Mouse (Mus musculus): ENCODE measurements around the gene Lingo1. TPM values are rescaled to one million over a fixed set of nuclear protein-coding genes. Genes with fewer than 3 reads are reported as not detected.

The Lingo1 gene
- polyA plus RNA-seq, 1 experiment from 2014 or later, result 1.8 TPM

DNA sequence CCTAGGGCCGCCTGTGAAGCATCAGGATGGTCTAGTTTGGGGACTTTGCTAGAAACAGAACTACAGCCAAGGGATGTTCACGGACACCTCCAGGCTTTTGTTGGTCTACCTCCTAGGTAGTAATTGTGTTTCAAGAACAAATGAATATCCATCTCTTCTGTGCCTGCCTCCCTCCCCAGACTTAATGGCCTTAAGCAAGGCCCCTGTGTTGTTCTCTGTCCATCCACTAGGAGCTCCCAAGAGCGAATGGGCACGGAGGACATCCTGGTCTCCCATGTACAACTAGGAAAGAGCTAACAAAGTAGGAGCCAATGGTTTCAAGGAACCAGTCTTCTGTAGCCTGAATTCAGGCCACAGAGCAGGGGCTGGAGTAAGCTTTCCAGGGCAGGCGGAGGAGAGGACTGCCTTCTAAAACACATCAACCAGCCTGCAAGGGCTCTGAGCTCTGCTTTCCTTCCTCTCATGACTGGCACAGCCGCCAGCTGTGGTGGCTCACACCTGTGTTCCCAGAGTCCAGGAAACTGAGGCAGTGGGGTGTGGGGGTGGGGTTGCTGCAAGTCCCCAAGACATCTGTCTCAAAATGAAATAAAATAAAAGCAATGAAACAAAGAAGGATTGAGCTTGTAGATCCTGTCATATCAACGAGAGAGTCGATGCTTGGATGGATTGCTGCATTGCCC is 157.9 kb downstream of the Lingo1 start:
- peaks cover 16% of the 10 kb centered on the region for H3K4me1 ChIP-seq (replicated peaks)
- H3K9ac ChIP-seq, result no peak overlapping the region
- ATAC-seq (ENCODE audit: insufficient number of reproducible peaks, low FRiP score), result no peak
- no peak overlapping the region for H3K27ac ChIP-seq (ENCODE audit: poor library complexity, severe bottlenecking)
- H3K4me3 ChIP-seq, result no peak overlapping the region
- no peaks in the 10 kb centered on the region for H3K36me3 ChIP-seq
- H3K9me3 ChIP-seq (replicated peaks), result no peaks in the 10 kb centered on the region
- WGBS, result 50% methylated on average over 8 of the region's 8 CpGs
- peaks cover 72% of the 10 kb centered on the region for H3K27me3 ChIP-seq (replicated peaks)
- H3K4me2 ChIP-seq, result no peak overlapping the region

DNA sequence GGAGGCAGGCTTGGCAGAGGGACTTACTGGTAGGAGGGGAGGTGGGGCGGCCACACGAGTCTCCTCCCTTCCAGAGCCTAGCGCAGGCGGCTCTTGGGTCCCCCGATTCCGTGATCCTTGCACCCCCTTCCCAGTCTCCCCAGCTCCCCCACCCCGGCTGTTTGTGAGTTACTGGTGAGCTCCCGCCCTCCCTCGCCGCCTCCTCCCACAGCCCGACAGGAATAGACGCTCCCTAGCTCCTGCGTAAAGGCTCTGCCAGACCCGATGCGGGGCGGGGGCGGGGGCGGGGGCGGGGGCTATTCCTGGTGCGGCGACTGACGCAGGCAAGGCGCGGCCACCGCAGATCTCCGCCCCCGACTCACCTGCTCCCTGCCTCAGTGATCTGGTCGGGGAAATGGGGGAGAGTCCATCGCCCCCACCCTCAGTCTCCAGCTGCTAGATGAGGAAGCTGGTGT is 158.8 kb downstream of the Lingo1 start:
- Histone ChIP-seq H3K36me3 (no peaks in the 10 kb centered on the region), H3K4me1 (replicated peaks) (peaks cover 16% of the 10 kb centered on the region), H3K4me2 (peak overlapping the region; percentile 60), H3K27ac (ENCODE audit: poor library complexity, severe bottlenecking) (no peak overlapping the region), H3K9ac (no peak overlapping the region), H3K4me3 (peak overlapping the region; percentile 30), H3K27me3 (replicated peaks) (peaks cover 81% of the 10 kb centered on the region), H3K9me3 (replicated peaks) (no peaks in the 10 kb centered on the region)
- ATAC-seq (ENCODE audit: insufficient number of reproducible peaks, low FRiP score), result no peak
- 3% methylated on average over 29 of the region's 29 CpGs for WGBS

DNA sequence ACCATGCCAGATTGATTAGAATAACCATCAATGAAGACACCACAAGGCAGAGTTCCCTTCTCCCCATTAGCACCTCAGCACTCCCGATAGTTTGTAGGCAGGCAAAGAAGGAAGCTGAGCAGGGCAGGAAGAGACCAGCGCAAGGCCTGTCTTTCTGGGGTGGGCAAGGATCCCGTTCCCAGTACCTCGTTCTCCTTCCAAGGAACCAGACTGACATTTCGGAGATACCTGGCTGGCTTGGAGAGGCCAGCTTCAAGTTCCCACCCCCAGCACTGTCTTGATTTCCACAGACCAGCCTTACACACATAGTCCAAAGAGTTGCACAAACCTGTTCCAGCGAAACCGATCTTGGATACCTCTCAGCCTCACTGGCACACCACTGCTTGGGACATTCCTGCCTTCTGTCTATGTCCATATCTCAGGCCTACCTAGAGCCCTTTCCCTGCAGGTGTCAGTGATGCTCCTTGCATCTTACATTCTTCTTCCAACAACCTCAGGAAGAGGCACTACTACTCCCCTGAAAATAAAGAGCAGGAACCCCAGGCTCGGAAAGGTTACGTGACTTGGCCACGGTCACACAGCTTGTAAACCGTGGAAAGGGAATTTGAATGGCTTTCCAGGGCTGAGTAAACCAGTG is 159.4 kb downstream of the Lingo1 start:
- Histone ChIP-seq H3K9ac (no peak overlapping the region), H3K4me1 (replicated peaks) (peaks cover 16% of the 10 kb centered on the region), H3K4me3 (peak overlapping the region; percentile 30; the same call in 1 of the 2 replicates), H3K27me3 (replicated peaks) (peaks cover 85% of the 10 kb centered on the region), H3K36me3 (no peaks in the 10 kb centered on the region), H3K4me2 (peak overlapping the region; percentile 60), H3K27ac (ENCODE audit: poor library complexity, severe bottlenecking) (no peak overlapping the region), H3K9me3 (replicated peaks) (no peaks in the 10 kb centered on the region)
- no peak for ATAC-seq (ENCODE audit: insufficient number of reproducible peaks, low FRiP score)
- 42% methylated on average over 11 of the region's 11 CpGs for WGBS

DNA sequence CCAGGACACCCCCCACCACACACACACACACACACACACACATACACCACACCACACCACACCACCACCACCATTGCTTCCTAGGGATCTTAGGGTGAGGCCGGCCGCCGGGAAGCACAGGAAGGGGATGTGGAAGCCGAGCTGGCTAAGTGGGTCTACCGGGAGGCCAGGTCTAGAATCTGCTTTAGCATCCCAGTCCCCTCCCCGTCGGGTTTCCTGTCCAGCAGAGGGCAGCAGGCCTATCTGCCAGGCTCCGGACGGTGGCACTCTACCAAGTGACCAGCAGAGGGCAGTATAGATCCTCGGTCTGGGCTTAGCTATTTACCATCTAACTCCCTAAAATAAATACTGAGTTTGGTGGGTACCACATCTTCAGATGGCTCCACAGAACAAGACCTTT is 160.1 kb downstream of the Lingo1 start:
- ATAC-seq (ENCODE audit: insufficient number of reproducible peaks, low FRiP score), result no peak; the same call in none of the 2 replicates
- no peaks in the 10 kb centered on the region for H3K9me3 ChIP-seq (replicated peaks)
- 0% methylated on average over 10 of the region's 10 CpGs for WGBS
- H3K4me1 ChIP-seq (replicated peaks), result peaks cover 16% of the 10 kb centered on the region
- H3K9ac ChIP-seq, result no peak overlapping the region
- H3K36me3 ChIP-seq, result no peaks in the 10 kb centered on the region
- peaks cover 84% of the 10 kb centered on the region for H3K27me3 ChIP-seq (replicated peaks)
- peak overlapping the region; percentile 97 for H3K4me2 ChIP-seq
- H3K27ac ChIP-seq (ENCODE audit: poor library complexity, severe bottlenecking), result no peak overlapping the region
- H3K4me3 ChIP-seq, result peak overlapping the region; percentile 60

DNA sequence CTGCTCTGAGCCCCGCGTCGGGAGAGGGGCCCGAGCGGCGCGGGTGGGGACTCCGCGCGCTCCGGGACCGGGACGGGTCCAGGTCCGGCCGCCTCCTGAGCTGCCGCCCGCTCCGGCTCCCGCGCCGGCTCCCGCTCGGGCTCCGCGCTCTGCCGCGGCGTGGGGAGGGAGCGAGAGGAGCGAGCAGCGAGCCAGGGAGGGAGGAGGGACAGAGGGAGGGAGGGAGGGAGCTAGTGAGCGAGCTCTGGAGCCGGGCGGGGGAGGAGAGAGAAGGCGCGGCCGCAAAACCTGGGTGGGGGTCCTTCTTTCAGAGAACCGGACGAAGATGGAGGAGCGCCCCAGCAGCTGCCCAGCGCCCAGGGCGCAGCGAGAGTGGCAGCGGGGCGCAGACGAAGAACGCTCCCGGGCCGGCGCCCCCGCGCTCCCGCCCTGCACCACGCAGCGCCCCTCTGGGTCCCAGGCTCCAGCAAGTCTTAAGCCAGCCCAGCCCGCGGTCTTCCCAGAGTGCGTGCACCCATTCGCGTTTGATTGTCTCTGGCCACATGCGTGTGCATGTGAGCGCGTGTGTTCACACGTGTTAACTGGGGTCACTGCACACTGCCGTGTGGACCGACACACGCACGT is 160.7 kb downstream of the Lingo1 start:
- Histone ChIP-seq H3K4me3 (peak overlapping the region; percentile 60), H3K27ac (ENCODE audit: poor library complexity, severe bottlenecking) (no peak overlapping the region), H3K4me2 (peak overlapping the region; percentile 97), H3K36me3 (no peaks in the 10 kb centered on the region), H3K9me3 (replicated peaks) (no peaks in the 10 kb centered on the region), H3K27me3 (replicated peaks) (peaks cover 79% of the 10 kb centered on the region), H3K4me1 (replicated peaks) (peaks cover 21% of the 10 kb centered on the region), H3K9ac (peak overlapping the region; percentile 77)
- ATAC-seq (ENCODE audit: insufficient number of reproducible peaks, low FRiP score), result peak; percentile 23
- under 1% methylated on average over 65 of the region's 68 CpGs for WGBS

DNA sequence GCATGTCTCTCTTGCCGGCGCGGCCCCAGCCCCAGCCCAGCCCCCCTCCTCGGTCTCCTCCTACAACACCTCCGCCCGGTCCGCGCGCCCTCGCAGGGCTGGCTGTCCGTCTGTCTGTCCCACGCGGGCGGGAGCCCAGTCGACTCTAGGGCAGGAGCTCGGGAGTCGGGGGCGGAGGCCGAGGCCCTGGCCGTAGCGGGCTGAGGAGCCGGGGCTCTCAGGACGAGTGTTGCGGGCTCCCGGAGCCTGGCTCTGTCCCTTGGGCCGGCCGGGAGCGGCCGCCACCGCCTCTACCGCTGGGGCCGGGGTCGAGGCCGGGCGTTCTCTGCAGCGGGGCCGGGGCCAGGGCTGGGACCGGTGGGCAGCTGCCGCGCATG is 161.2 kb downstream of the Lingo1 start:
- under 1% methylated on average over 40 of the region's 40 CpGs for WGBS
- Histone ChIP-seq H3K9ac (peak overlapping the region; percentile 77), H3K4me3 (peak overlapping the region; percentile 60), H3K4me2 (peak overlapping the region; percentile 97), H3K36me3 (no peaks in the 10 kb centered on the region), H3K27me3 (replicated peaks) (peaks cover 76% of the 10 kb centered on the region), H3K27ac (ENCODE audit: poor library complexity, severe bottlenecking) (no peak overlapping the region), H3K4me1 (replicated peaks) (peaks cover 26% of the 10 kb centered on the region), H3K9me3 (replicated peaks) (no peaks in the 10 kb centered on the region)
- peak; percentile 20 for ATAC-seq (ENCODE audit: insufficient number of reproducible peaks, low FRiP score)

DNA sequence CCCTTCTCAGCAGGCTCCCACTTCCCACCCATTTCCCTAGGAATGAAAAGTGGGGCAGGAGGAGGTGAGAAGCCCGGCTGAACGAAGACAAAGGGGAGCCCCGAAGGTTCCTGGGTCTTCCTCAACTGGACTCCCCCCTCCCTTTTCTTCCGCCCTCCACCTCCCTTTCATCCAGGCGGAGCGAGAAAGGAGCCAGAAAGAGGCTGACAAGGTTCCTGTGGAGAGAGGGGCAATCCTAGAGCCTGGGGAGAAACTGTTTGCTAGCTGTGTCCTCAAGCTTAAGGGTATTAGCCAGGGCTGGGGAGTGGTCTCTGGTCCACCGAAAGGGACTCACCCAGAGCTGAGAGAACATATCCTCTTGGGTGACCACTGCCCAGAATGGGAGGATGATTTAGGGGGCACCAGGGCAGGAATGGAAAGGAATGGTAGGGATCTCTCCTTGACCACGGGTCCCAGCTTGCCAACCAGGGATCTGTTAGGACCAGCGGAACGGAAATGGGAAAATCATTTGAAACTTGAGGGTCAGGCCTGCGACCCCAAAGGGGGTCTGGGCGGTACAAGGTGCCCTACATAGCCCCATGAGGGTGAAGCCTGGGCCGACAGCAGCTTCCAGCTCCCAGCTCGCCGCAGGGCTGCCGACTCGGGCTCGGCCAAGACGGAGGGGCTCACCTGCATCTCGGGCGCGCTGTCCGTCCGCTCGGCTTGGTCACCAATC is 161.7 kb downstream of the Lingo1 start:
- Histone ChIP-seq H3K36me3 (no peaks in the 10 kb centered on the region), H3K27ac (ENCODE audit: poor library complexity, severe bottlenecking) (no peak overlapping the region), H3K4me3 (peak overlapping the region; percentile 60), H3K9ac (peak overlapping the region; percentile 77), H3K9me3 (replicated peaks) (no peaks in the 10 kb centered on the region), H3K27me3 (replicated peaks) (peaks cover 71% of the 10 kb centered on the region), H3K4me1 (replicated peaks) (peaks cover 31% of the 10 kb centered on the region), H3K4me2 (peak overlapping the region; percentile 97)
- no peak for ATAC-seq (ENCODE audit: insufficient number of reproducible peaks, low FRiP score)
- WGBS, result 1% methylated on average over 25 of the region's 25 CpGs

DNA sequence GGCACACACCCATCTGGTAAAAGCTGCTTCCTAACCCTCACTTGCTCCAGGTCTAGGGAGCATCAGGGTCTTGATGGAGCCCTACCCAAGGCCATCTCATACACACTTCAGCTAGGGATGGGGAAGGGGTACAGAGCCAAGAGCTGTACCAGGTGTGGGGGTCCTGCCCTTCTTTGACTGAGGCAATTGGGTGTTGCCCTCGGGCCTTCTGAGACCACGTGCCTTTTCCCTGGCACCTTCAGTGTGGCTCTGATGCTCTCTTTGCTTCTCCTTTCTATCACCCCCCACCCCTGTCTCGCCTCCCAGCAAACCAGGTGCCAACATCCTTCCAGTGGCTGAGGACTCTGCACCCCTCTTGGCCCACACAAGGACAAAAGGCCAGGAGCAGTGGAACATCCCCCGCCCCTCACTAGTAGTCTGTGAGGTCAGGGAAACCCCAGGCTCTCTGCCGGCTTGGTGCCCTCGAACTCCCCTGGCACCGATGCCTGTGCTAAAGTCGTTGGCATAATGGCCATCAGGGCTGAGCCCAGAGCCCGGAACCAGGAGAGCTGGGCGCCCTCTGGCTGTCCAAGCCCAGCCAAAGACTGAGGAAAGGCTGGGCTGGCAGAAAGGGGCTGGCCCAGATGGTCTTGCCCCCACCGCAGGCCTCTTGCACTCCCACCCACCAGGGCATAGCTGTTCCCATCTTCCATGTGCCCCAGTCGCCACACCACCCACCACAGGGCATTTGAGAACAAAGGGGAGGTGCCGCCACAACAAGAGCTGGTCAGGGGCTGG is 162.6 kb downstream of the Lingo1 start:
- Histone ChIP-seq H3K9me3 (replicated peaks) (no peaks in the 10 kb centered on the region), H3K36me3 (no peaks in the 10 kb centered on the region), H3K9ac (no peak overlapping the region), H3K4me3 (0 out of 2 replicates have a peak overlapping the region, but pooled peaks have one; percentile 60), H3K4me1 (replicated peaks) (peaks cover 41% of the 10 kb centered on the region), H3K4me2 (peak overlapping the region; percentile 97), H3K27me3 (replicated peaks) (peaks cover 61% of the 10 kb centered on the region), H3K27ac (ENCODE audit: poor library complexity, severe bottlenecking) (no peak overlapping the region)
- WGBS, result 33% methylated on average over 13 of the region's 13 CpGs
- no peak for ATAC-seq (ENCODE audit: insufficient number of reproducible peaks, low FRiP score)

DNA sequence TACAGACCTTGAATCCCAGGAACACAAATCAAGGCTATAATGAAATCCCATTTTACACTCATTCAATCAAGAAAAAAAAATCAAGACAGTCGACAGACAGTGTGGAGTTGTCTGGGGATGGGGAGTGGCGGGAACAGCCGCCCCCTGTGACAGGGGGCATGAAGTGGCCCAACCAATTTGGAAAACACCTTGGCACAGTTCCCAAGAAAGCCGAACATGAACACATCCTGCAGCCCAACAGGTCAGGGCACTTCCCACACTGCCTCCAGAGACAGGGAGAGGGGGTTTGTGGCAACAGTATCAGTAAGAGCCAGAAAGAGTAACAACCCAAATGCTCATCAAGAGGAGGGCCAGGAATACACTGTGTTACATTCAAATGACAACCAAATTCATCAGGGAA is 165.3 kb downstream of the Lingo1 start:
- Histone ChIP-seq H3K4me1 (replicated peaks) (peaks cover 44% of the 10 kb centered on the region), H3K27me3 (replicated peaks) (peaks cover 57% of the 10 kb centered on the region), H3K9me3 (replicated peaks) (no peaks in the 10 kb centered on the region), H3K4me2 (no peak overlapping the region), H3K4me3 (no peak overlapping the region), H3K27ac (ENCODE audit: poor library complexity, severe bottlenecking) (no peak overlapping the region), H3K9ac (no peak overlapping the region), H3K36me3 (no peaks in the 10 kb centered on the region)
- 39% methylated on average over 4 of the region's 4 CpGs for WGBS
- no peak for ATAC-seq (ENCODE audit: insufficient number of reproducible peaks, low FRiP score)

DNA sequence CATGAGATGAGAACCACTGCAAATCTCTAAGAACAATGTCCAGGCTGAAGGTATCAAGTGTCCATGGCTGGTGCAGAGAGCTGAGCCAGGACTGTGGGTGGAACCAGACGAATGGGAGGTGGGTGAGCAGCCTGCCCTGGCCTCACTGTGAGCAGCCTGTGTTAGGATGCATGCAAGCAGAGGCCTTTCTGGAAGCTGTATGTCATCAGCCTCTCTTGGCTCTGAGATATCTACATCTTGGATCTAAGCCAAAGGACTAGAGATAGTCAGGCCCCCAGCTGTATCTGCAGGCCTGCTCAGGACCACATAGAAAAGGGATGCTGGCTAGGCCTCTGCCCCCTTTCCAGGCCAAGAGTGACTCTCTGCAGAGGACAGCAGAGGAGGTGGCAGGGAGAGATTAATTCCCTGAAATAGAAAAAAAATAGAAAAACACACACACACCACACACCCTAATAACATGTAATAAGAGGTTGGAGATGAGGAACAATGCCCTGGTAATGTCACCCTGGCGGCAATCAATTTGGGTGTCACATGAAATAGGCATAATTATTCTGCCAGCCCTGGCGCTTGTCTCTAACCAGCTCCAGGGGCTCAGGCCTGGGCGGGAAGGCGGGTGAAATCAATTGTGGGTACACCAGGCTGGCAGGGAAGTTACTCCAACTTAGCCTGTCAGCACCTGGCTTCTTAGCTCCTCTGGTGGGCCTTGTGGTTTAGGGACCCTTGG is 166.4 kb downstream of the Lingo1 start:
- Histone ChIP-seq H3K9me3 (replicated peaks) (no peaks in the 10 kb centered on the region), H3K4me3 (no peak overlapping the region), H3K27me3 (replicated peaks) (peaks cover 53% of the 10 kb centered on the region), H3K27ac (ENCODE audit: poor library complexity, severe bottlenecking) (peak overlapping the region; percentile 71), H3K4me2 (no peak overlapping the region), H3K4me1 (replicated peaks) (peaks cover 45% of the 10 kb centered on the region), H3K9ac (no peak overlapping the region), H3K36me3 (no peaks in the 10 kb centered on the region)
- ATAC-seq (ENCODE audit: insufficient number of reproducible peaks, low FRiP score), result peak; percentile 66
- 61% methylated on average over 5 of the region's 5 CpGs for WGBS
